Mouse (Mus musculus): ENCODE measurements around the gene Cox18.
"Not testable (repeated sequence)": the region's sequence is repeated elsewhere in the genome, so short reads cannot be mapped to it uniquely, and the experiment has no call there.

Gene Cox18

DNA sequence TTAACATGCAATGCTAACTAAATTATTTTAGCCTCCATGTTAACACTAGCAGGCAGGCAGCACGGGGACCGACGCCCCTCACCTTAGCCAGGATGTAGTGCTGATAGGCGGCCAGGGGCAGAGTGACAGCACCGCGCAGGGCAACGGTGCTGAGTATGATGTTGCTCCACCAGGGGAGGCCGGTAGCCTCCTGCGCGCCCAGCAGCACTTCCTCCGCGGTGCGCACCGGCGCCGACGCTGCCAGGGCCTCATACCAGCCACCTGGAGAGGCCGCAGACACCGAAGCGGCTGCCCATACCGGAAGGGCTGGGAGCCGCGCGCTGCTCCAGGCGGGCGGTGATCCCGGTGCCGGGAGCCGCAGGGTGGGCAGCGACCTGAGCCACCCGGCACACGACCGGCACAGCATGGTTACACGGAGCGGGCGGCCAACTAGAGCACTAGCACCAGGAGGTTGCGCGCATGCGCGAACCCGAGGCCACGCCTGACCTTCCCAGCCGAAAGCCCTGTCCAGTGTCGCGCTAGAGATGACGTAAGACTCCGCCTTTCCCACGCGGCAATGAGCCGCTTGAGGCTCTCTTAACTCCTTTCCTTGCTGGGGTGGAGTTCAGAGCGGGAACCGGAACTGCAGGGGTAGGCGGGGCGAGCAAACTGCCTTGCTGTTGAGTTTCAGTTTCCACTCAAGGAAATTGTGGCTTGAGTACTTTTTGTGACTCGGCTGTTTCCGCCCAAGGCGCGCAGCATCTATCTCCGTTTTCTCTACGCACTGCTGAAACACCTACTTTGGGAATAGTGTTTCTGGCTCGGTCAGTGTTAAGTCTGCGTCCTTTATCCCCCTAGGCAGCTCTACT lies at the start of gene Cox18:
TSS of gene Cox18 (minus strand) at position 468 of the 848 bp plus-strand sequence.
- DNase-seq (ENCODE audit: low read depth, low spot score), result peak; percentile 100

DNA sequence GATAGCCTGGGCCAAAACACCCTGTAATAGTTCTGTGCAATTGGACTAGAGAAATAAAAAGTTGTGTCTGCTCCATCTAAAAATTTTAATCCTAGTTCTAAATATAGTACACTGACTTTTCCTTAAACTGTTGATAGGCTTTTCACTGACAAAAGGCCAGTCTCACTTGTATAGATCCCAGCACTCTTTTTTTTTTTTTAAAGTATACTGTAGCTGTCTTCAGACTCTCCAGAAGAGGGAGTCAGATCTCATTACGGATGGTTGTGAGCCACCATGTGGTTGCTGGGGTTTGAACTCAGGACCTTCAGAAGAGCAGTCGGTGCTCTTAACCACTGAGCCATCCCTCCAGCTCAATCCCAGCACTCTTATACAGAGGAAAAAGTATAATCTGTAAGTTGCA lies 38.4 kb upstream of the Cox18 start:
- DNase-seq (ENCODE audit: low read depth, low spot score), result not testable (repeated sequence)

DNA sequence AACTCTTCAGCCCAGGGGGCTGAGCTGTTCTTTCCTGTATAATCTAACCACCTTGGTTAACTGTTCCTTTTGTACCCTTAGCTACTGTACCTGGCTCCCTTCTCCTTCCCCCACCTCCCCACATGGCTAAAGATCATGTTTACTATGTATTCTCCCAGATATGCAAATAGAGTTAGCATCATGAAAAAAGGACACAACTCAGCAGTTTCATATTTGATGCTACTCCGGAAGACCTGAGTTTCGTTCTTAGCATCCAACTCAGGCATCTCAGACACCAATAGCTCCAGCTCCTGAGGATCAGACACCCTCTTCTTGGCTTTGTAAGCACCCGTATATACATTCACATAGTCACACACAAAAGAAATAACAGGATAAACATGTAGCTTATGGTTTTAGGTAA lies 33.2 kb upstream of the Cox18 start:
- no peak for DNase-seq (ENCODE audit: low read depth, low spot score)

DNA sequence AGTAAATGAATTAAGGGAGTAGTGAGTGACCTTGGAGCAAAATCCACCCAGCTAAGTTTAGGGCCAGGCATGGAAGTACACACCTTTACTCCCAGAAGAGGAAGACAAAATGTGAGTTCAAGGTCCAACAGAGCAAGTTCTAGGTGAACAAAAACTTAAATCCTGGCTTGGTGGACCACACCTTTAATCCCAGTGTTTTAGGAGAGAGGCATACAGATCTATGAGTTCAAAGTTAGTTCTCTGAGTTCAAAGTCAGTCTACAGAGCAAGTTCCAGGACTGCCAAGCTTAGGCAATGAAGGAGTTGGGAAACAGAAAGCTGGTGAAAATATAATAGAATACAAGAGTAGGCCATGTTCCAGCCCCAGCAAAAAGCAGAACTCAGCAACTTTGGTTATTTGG lies 23.7 kb upstream of the Cox18 start:
- no peak for DNase-seq (ENCODE audit: low read depth, low spot score)

DNA sequence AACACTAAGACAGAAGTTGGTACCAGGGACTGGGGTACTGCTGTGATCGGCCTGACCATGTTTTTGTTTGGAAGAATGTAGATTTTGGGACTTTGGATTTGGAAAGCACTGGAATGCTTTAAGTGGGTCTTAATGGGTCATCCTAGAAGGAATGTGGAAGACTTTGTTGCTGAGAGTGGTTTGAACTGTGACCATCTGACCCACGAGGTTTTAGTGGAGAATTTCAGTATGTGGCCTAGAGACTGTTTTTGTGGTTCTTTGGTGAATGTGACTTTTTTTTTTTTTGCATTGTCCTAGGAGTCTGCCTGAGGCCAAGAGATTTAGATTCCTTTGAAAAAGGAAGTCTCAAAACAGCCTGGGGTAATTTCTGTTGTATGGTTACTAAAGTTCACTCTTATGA lies 23.2 kb upstream of the Cox18 start:
- DNase-seq (ENCODE audit: low read depth, low spot score), result no peak

DNA sequence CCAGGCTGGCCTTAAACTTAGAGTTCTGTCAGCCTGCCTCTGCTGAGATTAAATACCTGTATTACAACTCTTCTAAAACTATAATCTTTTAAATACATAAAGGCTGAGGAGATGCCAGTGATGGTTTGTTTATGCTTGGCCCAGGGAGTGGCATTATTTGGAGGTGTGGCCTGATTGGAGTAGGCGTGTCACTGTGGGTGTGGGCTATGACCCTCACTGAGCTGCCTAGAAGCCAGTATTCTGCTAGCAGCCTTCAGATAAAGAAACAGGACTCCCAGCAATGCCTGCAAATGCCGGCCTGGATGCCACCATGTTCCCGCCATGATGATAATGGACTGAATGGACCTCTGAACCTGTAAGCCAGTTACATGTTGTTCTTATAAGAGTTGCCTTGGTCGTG lies 22.8 kb upstream of the Cox18 start:
- DNase-seq (ENCODE audit: low read depth, low spot score), result no peak

DNA sequence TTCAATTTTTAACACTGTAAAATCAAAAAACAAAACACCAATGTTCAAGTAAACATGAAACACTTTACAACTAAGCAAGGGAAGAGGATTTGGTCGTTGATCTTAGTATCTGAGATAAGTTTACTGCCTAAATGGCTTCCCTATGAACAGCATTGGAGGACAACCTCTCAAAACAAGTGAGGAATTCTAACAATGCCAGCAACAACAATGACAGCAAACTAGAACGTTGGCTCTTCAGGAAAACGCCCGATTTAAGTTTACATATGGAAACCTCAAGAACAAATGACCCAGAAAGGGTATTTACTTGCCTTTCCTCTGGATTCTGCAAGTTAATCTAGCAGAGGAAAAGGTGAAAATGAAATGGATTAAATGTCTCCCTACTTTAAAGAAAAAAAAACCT lies 21.6 kb upstream of the Cox18 start:
- no peak for DNase-seq (ENCODE audit: low read depth, low spot score)

DNA sequence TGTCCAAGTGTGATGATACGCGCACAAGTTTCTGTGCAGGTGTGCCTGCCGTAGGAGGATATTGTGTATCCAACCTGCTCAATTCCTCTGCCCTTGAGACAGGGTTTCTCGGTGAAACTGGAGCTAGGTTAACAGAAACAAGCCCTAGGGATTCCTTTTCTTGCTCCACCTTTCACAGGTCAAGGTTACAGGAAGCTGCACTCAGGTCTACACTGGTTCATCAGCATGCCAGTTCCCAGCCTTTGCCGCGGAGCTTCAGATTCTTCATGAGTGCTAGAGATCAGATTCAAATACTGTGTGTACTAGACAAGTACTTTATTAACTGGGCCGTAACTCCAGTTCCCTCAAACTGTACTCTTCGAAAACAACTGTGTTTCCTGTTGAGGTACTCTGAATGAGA lies 11.4 kb upstream of the Cox18 start:
- DNase-seq (ENCODE audit: low read depth, low spot score), result no peak

DNA sequence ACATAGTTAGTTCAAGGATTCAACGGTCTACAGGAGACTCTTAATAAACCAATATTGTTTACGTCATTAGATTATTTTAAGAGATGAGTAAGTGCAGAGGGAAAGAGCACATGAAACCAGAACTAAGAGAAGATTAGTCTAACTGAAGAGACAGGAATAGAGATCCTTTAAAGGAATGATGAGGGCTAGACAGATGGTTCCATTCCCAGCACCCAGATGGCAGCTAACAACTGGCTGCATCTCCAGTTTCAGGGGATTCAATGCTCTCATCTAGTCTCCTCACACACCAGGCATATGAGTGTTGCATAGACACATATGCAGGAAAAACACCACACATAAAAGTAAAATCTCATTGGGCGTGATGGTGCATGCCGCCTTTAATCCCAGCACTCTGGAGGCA lies 9.5 kb upstream of the Cox18 start:
- DNase-seq (ENCODE audit: low read depth, low spot score), result no peak

DNA sequence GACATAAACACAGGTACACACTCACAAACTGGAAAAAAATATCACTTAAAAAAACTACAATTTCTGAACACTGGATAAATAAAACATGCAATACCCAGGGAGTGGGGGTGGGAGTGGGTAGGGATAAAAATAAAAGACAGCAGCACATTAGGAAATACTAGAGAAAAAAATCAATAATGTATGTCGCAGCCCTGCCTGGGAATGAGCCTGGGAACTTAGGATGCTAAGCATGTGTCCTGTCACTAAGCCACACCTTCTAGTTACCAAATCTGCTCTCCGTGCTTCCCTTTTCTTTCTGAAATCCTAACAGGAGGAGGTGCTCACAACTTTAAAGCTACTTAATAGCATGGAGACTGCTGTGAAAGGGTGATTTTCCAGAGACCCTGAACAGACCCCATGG lies 6.0 kb upstream of the Cox18 start:
- DNase-seq (ENCODE audit: low read depth, low spot score), result no peak

DNA sequence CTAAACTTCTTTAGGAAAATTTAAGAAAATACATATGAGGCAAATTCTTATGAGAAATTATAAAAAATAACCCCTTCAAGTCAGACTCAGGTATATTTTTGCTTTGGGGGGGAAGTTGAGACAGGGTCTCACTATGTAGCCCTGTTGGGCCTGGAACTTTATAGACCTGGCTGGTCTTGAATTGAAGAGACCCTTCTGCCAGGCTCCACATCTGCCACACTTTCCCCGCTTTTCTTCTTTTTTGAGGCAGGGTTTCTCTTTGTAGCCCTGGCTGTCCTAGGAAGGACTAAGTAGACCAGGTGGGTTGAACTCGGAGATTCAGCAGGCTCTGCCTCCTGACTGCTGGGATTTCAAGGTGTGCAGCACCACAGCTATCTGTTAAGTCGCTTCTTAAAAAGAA lies 2.9 kb upstream of the Cox18 start:
- DNase-seq (ENCODE audit: low read depth, low spot score), result no peak

DNA sequence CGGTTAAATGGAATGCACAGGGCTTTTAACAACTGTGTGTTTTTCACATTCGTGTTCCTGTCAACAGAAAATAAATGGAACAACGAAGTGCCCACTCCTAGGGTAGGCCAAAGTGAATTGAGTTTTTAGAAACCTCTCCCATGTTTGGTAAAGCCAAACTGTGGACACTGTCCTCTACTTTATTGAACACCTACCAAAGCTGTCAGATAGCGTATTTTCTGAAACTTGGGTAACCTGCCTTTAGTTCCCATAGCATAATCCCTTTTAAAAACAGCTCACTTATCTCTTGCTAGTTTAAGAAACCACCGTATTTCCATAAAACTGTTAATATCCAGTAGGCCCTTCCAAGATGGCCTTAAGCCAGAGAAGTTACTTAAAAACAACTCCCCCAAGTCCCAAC lies 929 bp upstream of the Cox18 start:
- peak; percentile 39 for DNase-seq (ENCODE audit: low read depth, low spot score)

DNA sequence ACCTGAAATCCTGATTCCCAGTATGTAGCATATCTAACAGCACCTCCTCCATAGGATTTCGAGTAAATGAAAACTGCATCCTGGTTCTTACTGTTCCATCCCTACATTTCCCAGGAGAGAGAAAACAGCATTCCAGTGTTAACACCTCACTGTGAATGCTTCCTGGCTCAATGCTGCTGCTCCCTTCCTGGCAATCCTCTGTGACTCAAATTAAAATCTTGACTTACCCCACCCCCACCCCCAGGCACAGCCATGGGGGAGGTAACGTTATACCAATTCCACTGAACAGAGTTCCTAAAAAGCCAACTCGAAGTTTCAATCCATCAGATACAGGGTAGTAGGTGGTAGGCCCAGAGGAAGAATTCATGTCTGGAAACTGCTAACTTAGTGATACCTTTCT lies 864 bp downstream of the Cox18 start:
- no peak for DNase-seq (ENCODE audit: low read depth, low spot score)

DNA sequence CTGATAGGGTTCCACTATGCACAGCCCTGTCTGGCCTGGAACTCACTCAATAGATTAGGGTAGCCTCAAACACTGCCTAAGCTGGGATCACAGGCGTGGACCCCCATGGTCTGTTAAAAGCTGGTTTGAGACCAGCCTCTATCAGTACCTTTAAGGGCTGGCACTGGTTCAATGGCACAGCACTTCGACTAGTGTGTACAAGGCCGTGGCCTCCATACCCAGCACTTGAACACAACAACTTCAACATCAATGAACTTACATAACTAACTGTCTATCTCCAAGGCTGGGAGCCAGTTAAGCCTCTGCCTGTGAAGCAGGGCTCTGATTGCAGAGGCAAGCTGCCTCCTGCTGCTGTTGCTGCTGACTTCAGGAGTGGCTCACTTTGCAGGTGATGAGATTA lies 6.0 kb downstream of the Cox18 start:
- no peak for DNase-seq (ENCODE audit: low read depth, low spot score)

DNA sequence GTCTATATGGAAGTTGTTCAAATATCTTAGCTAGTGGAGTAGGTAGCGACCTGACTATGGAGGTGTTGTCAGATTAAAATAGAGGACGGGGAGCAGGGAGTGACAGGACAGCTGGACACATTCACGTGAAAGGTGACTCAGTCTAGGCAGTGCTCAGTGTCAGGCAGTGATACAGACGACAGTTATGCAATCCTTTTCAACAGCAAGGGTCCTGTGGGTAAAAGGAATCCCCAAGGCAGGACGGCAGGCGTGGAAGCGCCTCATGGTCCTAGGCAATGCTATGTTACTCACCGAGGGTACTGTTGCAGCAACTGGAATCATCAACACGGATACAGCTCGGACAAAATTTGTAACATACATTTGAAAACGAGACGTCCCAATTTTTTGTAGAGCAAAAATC lies 6.6 kb downstream of the Cox18 start:
- DNase-seq (ENCODE audit: low read depth, low spot score), result no peak

DNA sequence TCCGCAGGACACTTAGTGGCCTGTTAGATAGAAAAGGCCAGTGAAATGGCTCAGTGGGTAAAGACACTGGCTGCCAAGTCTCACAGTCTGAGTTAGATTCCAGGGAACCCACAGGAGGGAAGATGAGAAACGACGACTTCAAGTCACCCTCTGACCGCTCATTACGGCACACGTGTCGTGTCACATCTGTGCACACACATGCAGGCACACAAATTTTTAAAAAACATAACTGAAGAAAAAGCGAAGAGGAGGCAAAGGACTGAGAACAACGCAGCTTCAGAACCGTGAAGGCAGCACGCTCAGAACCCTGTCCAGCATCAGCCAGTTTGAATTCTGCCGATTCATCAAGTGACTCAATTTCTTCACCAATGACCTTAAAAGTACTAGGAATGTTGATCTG lies 10.4 kb downstream of the Cox18 start:
- no peak for DNase-seq (ENCODE audit: low read depth, low spot score)

DNA sequence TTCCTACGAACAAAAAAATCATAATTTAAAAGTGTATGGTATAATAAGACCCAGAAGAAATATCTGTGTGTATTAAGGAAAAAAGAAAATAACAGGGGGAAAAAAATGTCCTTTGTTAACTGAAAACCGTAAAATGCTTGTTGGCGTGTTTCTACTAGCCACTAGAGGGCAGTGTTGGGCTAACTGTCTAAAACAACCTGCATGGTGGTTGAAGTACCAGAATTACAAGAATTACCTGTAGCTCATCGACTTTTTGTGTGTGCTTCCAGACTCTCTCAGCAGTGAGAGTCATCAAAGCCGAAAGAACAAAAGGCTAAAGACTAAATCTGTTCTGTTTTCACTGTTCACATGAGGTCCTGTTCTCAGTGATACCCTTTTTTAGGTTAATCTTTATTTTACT lies 20.6 kb downstream of the Cox18 start:
- DNase-seq (ENCODE audit: low read depth, low spot score), result peak; percentile 67

DNA sequence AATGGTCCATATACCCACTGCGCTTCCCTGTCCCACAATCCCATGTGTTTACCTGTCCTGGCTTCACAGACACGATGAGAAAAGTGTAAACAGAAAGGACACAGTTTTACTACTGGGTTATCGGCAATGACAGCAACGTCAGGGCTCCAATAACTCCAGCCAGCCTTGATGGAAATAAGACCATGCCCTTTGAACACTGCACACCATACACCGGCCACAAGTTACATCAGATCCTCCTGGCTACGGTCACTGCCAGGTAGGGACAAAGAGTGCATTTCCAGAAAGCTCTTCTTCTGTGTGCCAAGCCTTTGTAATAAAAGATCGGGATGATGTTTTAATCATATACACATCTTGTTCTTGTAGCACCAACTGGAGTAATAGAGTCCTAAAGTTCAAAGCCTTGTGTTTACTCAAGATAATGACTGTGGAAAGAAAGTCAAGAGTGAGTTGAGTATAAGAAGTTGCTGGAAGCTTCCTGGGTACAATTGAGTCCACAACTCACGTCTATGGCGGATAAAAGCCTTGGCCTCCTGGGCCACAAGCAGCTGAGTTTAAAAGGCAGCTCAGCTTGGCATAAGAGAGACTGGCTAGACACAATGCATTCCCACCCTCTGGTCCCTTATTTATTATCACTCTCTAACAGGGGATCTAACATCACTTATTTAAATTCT lies 21.2 kb downstream of the Cox18 start:
- no peak for DNase-seq (ENCODE audit: low read depth, low spot score)

DNA sequence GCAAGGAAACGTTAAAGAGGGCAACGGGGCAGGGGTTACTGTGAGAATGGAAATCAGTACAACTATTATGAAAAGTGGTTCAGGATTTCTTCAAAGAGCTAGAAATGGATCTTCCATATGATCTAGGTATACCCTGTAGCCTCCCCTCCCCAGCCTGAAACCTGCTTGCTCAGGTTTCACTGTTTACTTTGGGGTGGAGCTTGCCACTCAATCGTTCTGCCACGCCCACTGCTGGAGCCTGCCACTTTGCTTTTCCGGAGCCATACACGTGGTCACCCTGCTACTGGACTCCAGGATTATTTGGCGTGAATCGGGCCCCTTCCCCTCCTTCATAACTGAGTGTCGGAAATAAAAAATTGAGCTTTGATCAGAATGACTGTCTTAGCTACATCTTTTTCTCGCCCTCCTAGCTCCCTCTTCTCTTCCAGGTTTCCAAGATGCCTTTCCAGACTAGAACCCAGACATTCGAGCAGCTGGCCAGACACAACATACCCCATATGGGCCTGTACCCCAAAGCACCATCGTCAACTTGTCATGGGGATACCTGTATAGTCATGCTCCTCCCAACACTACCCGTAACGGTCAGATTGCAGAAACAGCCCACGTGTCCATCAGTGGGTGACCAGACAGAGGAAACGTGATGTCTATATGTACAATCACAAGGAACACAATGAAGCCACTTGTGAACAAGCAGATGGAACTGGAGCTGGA lies 23.7 kb downstream of the Cox18 start:
- no peak for DNase-seq (ENCODE audit: low read depth, low spot score)

DNA sequence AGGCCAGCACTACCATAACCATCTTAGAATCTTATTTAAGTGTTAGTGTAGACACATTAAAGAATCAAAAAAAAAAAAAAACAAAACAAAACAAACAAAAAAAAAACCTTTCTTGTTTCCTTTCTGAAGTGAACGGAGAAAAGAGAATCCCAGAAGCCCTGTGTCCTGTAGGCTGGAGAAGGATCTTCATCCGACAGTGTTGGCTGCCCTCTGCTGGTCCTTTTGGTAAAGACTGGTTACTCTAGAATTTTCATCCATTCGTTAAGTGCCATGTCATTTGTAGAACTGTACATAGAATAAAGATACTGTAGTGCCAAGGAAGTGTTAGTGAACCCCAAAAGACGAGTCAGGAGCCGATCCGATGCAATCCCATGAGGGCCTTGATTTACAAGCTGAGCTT lies 29.0 kb downstream of the Cox18 start:
- peak; percentile 45 for DNase-seq (ENCODE audit: low read depth, low spot score)

DNA sequence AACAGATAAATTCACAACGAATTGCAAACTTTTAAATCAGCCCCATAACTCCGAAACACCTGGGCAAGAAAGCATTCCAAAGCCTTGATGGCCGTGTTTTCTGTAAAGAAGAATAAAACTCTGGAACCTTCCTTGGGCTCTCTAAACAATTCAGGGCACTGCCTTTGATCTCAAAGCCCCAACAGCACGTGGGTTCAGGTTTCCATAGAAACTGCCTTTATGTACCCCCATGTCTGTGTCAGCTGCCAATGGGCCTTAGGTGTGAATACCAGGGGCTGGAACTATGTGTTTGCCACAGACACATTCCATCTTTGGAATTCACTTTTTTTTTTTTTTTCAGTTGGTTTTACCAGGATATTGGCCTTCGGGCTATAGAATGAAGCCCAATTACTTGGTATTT lies 41.0 kb downstream of the Cox18 start:
- DNase-seq (ENCODE audit: low read depth, low spot score), result no peak

DNA sequence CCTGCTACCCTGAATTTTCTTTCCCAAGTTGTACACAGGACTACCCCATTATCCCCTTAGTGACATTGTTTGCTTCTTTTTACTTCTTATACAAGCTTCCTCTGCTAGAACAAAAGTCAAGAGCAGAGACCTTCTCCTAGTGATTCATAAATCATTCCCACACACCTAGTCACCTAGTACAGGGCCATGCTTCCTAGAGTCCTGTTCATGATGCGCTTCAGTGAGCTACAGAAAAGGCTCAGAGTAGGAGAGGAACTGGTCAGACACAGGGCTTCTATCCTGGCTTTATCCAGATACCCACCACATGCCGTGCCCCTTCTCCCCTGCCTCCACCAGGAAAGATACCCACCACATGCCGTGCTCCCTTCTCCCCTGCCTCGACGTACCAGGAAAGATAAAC lies 44.7 kb downstream of the Cox18 start:
- DNase-seq (ENCODE audit: low read depth, low spot score), result no peak

DNA sequence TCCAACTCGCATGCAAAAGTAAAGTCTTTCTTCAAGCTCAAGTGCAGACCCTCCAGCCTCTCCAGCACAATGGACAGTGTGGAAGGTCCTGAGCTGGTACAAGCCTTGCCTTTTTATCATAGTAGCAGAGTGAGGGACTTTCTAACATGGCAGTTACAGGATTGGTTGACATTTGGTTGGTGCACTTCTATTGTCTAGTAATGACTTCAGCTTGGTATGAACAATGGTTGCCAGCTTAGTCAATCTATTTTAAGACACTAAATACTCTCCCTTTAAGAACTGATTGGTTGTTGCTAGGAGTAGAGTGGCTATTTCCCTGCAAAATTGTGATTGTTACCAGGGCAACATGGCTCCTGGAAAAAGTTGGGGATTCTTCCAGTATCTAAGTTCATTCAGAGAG lies 45.7 kb downstream of the Cox18 start:
- no peak for DNase-seq (ENCODE audit: low read depth, low spot score)

Data from A20 (cell line).